Mouse (Mus musculus) lung, postnatal 0 days (tissue): Measurements from ENCODE around the gene Adamtsl3.

Experiments used
- CTCF ChIP-seq: IDR thresholded peaks from 2 replicates; pipeline ENCODE4 v1.5.1; 2016; ENCODE audit warnings: antibody characterized with exemption, mild to moderate bottlenecking
- EP300 ChIP-seq: IDR thresholded peaks from 2 replicates; pipeline ENCODE4 v1.6.1; 2016; ENCODE audit warnings: antibody characterized with exemption, mild to moderate bottlenecking, control low read depth

DNA sequence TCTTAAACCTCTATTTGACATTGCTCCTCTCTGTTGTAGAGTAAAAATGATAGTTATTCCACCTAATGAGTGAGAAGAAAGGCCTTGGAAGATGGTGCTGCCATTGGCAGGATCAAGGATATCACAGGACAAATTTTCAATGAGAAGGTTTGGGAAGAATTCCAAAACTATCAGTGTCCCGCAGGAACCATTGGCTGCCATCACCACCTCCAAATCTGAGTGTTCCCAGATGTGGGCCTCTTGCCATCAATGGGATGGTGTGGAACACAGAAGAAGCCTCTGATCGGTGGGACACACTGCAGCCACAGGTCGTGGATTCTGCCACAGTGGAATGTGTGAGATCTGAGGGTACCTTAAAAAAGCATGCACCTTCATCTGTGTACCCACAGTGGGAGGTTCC, 147.9 kb downstream of the Adamtsl3 start:
- TF ChIP-seq CTCF (no peak), EP300 (no peak)
